Mouse (Mus musculus) thymus, adult 2 months (tissue): Measurements from ENCODE around the gene Itga10.

Source experiments
- CTCF ChIP-seq: fragments of 200-500 bp; IDR thresholded peaks from 2 replicates; pipeline ENCODE4 v1.5.1; 2012; ENCODE audit warnings: mild to moderate bottlenecking, control low read depth, low read length, moderate library complexity, borderline replicate concordance; ENCODE audit not compliant: control insufficient read depth, poor library complexity, insufficient read depth; ENCODE audit errors: extremely low read depth
- POLR2A ChIP-seq: fragments of 200-500 bp; IDR thresholded peaks from 2 replicates; pipeline ENCODE4 v1.6.1; 2012; ENCODE audit warnings: mild to moderate bottlenecking, low read length, control low read depth, moderate library complexity; ENCODE audit not compliant: control insufficient read depth, poor library complexity, insufficient read depth; ENCODE audit errors: extremely low read depth

GRCm38 (mm10) chr3:96706217-96706616 is 60.8 kb downstream of the Itga10 start:
- no peak for TF ChIP-seq CTCF
- no peak for TF ChIP-seq POLR2A
